Mouse (Mus musculus): ENCODE results near the gene Idi1. TPM values are rescaled to one million over a fixed set of nuclear protein-coding genes. Genes with fewer than 3 reads are reported as not detected.
"Not testable (repeated sequence)": the region's sequence is repeated elsewhere in the genome, so short reads cannot be mapped to it uniquely, and the experiment has no call there.

The Idi1 gene
- polyA plus RNA-seq, 1 experiment from 2014 or later = 179 TPM

- H3K9ac ChIP-seq (ENCODE audit: low read length); DNase-seq (ENCODE audit: low spot score, missing footprints); H3K9me3 ChIP-seq (ENCODE audit: control insufficient read depth, low read length); H3K27me3 ChIP-seq (ENCODE audit: control insufficient read depth, insufficient read depth, low read length); H3K36me3 ChIP-seq (ENCODE audit: control insufficient read depth, insufficient read depth, low read length); H3K4me3 ChIP-seq (ENCODE audit: low read depth, low read length); H3K4me1 ChIP-seq (ENCODE audit: control insufficient read depth, insufficient read depth, low read length); ATAC-seq (ENCODE audit: low FRiP score); H3K27ac ChIP-seq (ENCODE audit: low read depth, low read length); H3K4me2 ChIP-seq: not testable (repeated sequence)
- 83% methylated on average over 6 of the region's 6 CpGs for WGBS
Observed at GRCm38 (mm10) chr13:8937611-8938140, 52.4 kb downstream of the Idi1 start.

DNA sequence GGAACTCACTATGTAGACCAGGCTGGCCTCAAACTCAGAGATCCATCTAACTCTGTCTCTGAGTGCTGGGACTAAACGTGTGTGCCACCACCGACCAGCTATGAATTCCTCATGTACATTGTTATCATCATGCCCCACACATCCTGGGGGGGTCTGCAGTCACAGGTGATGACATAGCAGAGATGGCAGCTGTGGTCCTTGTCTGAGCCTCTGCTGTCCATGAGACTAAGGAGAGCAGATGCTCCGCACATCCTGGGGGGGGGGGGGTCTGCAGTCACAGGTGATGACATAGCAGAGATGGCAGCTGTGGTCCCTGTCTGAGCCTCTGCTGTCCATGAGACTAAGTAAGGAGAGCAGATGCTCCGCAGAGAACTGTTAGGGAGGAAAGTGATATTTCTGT lies 55.8 kb downstream of the Idi1 start:
- H3K36me3 ChIP-seq (ENCODE audit: control insufficient read depth, insufficient read depth, low read length); H3K4me3 ChIP-seq (ENCODE audit: low read depth, low read length); H3K4me2 ChIP-seq; H3K9me3 ChIP-seq (ENCODE audit: control insufficient read depth, low read length); DNase-seq (ENCODE audit: low spot score, missing footprints); ATAC-seq (ENCODE audit: low FRiP score); H3K27ac ChIP-seq (ENCODE audit: low read depth, low read length); H3K9ac ChIP-seq (ENCODE audit: low read length); H3K4me1 ChIP-seq (ENCODE audit: control insufficient read depth, insufficient read depth, low read length); H3K27me3 ChIP-seq (ENCODE audit: control insufficient read depth, insufficient read depth, low read length): not testable (repeated sequence)
- WGBS = 87% methylated on average over 4 of the region's 4 CpGs

DNA sequence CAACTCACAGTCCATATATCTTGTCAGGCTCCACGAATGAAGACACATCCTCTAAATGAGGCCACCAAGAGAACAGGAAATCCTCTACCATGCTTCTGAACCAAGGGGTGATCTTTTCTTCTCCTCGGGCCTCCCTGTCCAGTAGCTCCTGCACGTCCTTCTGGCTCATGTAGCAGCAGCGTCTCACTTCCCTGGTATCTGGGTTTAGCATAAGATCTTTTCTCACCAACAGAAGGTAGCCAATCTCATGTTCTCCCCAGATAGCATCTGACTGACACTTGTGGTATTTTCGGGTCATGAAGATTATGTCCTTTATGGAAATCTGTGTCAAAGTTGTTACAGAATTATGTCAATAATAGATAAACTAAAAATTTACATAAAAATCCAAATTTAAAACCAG lies 56.4 kb downstream of the Idi1 start:
- not testable (repeated sequence) for H3K27ac ChIP-seq (ENCODE audit: low read depth, low read length); H3K36me3 ChIP-seq (ENCODE audit: control insufficient read depth, insufficient read depth, low read length); H3K4me2 ChIP-seq; ATAC-seq (ENCODE audit: low FRiP score); H3K9me3 ChIP-seq (ENCODE audit: control insufficient read depth, low read length); H3K4me3 ChIP-seq (ENCODE audit: low read depth, low read length); DNase-seq (ENCODE audit: low spot score, missing footprints); H3K4me1 ChIP-seq (ENCODE audit: control insufficient read depth, insufficient read depth, low read length); H3K27me3 ChIP-seq (ENCODE audit: control insufficient read depth, insufficient read depth, low read length); H3K9ac ChIP-seq (ENCODE audit: low read length)
- 88% methylated on average over 1 of the region's 5 CpGs for WGBS

Small RNA genes within 50 kb of the gene (microRNA-seq; reads per million reads assigned to microRNA genes)
- not detected for gene Gm22750

Other genes starting within 250 kb of the Idi1 start
- gene Wdr37, start 13.6 kb upstream of the Idi1 start, polyA plus RNA-seq (2014; fragmentation: Nextera tagmentation; extraction: Ambion mirVana) = 46.2 and 53.9 TPM in 2 replicates
- not detected in 2 replicates for gene Gm9745, start 62.7 kb downstream of the Idi1 start, polyA plus RNA-seq (2014; fragmentation: Nextera tagmentation; extraction: Ambion mirVana)
- gene Idi2, start 67.4 kb downstream of the Idi1 start, polyA plus RNA-seq (2014; fragmentation: Nextera tagmentation; extraction: Ambion mirVana) = not detected in 2 replicates
- 108 and 113 TPM in 2 replicates for gene Gtpbp4, start 110.6 kb downstream of the Idi1 start, polyA plus RNA-seq (2014; fragmentation: Nextera tagmentation; extraction: Ambion mirVana)
- gene Larp4b, start 208.4 kb downstream of the Idi1 start, polyA plus RNA-seq (2014; fragmentation: Nextera tagmentation; extraction: Ambion mirVana) = 36.9 and 37.7 TPM in 2 replicates

Data from midbrain, embryonic 11.5 days (tissue).